Mouse (Mus musculus) regulatory T cell (primary cell): Measurements from ENCODE around the gene Iqcc.

ENCODE experiments used
- in situ Hi-C: fragments of 300-600 bp; cut with MboI, MseI; formaldehyde crosslinking; loops from one replicate; pipeline ENCODE4 v1.15.1; 2025; ENCODE audit warnings: high pct_unique_total_duplicates

Gene Iqcc

DNA sequence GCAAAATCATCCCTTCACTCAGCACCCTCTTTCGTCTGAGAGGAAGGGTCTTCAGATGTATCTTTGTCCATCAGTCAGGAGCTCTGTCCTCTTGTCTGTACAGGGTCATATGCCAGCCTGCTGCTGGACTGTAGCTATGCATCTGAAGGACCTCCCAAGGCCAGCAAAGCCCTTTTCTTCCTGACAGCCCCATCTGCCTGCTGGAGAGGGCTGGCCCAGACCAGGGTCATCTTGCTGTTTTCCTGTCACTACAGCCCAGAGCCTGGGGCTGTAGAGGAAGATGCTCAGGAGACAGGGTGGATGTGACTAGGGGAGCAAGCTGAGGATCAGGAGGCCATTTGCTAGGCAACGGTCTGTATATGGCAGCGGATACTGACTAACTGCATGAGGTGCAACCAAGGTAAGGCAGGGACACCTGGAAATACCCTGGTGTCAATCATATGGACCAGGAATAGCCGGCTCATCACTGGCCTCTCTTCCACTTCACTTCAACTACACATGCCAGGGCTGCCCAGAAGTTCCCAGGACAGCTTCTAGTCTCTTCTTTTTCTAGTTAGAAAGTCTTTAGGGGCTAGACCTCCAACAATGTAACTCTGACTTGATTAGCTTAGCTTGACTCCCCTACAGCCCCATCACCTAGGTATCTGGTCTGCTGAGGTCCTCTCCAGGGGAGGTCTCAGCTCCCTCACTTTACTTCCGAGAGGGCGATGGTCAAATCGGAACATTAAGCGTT, 4.1 kb upstream of the Iqcc start:
- in situ Hi-C loops: no loop called here

- in situ Hi-C loops: no loop called here
These were observed 3.4 kb upstream of the Iqcc start for GRCm38 (mm10) chr4:129622120-129622802.

DNA sequence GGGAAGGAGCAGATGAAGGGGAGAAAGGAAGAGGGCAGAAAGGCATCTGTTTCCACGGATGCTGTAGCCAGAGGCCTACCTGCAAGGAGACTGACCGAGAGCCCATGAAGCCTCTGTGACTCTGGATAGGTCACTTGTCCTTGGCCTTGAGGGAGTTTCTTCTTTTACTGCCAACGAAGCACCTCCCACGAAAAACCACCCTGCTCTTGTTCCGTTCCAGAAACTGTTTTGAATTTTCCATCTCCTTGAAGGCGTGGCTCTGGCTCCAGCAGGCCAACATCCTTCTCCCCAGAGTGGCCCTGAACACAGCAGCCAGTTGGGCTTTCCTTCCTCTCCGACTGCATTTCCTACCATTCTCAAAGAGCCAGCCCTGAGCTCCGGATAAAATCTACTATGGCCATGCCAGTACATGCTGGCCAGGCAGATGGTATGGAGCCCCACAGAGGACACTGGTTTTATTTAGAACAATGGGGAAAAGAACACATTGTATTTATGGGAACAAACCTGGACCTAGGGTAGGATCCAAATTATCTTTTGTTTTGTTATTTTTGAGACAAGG, 2.5 kb upstream of the Iqcc start:
- in situ Hi-C loops: no loop called here

GRCm38 (mm10) chr4:129620419-129621282, 1.8 kb upstream of the Iqcc start:
- in situ Hi-C loops: no loop called here

DNA sequence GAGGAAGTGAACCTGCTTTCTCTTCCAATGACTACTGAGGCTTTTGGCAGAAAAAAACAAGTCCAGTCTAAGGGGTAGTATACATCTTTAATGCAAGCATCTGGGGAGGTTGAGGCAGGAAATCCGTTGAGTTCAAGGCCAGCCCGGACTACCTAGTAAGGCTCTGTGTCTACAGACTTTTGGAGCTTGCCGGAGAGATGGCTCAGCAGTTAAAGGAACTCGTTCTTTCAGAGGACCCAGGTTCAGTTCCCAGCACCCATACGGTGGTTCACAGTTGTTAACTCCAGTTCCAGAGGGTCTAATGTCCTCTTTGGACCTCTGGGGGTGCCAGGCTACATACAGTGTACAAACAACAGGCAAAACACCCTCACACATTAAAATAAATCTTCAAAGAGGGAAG, 868 bp downstream of the Iqcc start:
- in situ Hi-C loops: loop anchor here (10.0 kb wide), 1 partner anchor 273 kb away; no protein-coding TSS in a partner anchor

DNA sequence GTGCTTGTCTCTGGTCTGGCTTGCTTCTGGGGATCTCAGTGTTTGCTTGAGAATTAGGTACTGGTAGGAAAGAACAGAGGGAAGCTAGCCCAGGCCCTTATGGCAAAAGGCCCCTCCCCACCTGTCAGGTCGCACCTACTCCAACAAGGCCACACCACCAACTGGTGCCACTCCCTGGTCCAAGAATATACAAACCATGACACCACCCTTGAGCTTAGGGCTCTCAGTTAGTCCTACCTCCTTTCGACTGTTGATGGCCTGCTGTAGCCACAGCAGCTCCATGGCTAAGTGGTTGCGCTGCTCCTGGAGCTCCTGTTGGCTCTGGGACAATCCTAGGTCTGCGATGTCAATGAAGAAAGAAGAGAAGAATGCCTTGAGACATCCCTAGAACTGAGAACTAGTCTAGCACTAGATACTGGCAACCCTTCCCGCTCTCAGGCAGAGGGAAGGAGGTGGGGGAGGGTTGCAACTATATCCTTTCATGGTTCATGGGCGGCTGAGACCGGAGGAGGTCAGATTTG, 1.7 kb downstream of the Iqcc start:
- in situ Hi-C loops: loop anchor here (10.0 kb wide), 1 partner anchor 272 kb away; no protein-coding TSS in a partner anchor

DNA sequence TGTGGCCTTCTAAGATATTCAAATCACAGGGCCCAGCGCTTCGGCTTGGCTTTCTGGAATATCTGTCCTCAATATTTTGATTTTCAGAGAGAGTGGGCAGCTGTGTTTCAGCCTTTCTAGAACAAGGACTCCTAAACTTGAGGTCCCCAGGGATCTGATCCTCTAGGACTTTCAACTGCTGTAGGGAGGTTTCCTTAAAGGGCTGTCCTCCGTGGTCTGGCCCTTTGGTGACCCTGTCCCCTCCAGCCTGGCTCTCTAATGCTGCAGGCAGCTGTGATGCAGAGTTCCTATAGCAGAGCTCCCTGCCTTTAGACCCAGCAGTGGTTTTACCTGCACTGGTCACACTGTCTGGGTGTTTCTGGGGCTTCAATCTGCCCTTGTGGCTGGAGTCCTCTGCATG, 2.3 kb downstream of the Iqcc start:
- in situ Hi-C loops: loop anchor here (10.0 kb wide), 1 partner anchor 272 kb away; no protein-coding TSS in a partner anchor

GRCm38 (mm10) chr4:129615801-129616290, 3.1 kb downstream of the Iqcc start:
- in situ Hi-C loops: loop anchor here (10.0 kb wide), 1 partner anchor 271 kb away; no protein-coding TSS in a partner anchor

DNA sequence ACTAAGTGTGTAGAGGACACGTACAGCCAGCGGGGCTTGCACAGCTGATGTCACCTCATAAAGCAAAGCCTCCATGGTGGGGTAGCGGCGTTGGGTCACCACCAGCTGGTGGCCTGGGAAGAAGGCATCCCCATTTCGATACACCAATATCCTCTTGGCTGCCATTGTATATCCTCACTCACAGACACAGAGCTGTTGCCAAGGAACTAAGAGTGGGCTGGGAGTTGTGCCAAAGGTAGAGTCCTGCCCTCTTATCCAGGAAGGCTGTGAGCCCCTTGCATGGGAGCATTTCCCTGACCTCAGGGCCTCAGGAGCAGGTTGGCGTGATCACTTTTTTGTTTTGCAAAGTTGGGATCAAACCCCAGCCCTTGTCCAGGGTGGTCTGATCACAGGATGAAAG, 4.8 kb downstream of the Iqcc start, which contains the start of gene Dcdc2b:
Gene Dcdc2b, minus strand, starts transcription at position 165 of the 400 bp plus-strand sequence.
- in situ Hi-C loops: loop anchor here (10.0 kb wide), 1 partner anchor 269 kb away; no protein-coding TSS in a partner anchor

- in situ Hi-C loops: loop anchor here (10.0 kb wide), 1 partner anchor 266 kb away; no protein-coding TSS in a partner anchor
These were observed 8.4 kb downstream of the Iqcc start for GRCm38 (mm10) chr4:129610472-129610871.

DNA sequence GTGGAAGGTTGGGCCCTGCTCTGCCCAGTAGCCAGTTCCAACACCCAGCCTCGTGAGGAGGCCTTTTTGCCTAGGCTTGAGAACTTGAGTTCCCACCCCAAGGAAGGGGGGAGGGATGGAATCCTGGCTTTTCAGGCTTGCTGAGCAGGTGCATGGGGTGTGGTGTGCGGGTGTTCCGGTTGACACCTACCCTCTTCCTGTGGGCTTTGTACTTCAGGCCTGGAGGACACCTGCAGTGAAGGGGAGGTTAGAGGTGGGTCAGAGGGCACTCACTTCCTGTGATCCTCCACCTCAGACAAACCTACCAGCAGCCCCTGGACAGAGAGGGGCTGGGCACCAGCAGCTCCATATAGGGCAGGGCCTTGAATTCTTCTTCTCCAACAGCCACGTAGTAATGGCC, 8.9 kb downstream of the Iqcc start:
- in situ Hi-C loops: loop anchor here (10.0 kb wide), 1 partner anchor 265 kb away; no protein-coding TSS in a partner anchor

DNA sequence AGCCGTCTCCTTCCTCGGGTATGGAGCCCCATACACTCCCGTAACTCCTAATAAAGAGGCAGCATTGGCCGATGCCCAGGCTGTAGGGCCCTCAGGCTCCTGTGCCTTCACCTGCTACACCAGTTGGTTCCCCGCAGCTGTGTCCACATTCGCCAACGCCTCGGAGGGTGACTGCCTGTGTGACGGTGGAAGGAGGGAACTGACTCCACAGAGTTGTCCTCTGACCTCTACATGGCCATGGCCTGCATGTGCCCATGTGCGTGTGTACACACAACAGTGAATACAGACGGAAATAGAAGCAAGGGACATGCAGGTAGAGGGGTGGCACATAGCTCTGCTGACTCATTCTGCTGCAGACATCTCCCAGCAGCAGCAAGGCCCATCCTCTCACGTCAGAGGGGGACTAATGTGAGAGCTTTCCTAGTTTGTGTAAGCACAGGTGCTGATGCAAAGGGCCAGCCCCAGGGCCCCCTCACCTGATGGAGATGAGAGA, 9.7 kb downstream of the Iqcc start:
- in situ Hi-C loops: no loop called here

- in situ Hi-C loops: no loop called here
These were observed 10.4 kb downstream of the Iqcc start for GRCm38 (mm10) chr4:129608426-129609025.

GRCm38 (mm10) chr4:129600233-129601158, 18.4 kb downstream of the Iqcc start, which contains the start of the genes Eif3i and Tmem234:
TSS of gene Eif3i (minus strand) at chr4:129600648.
TSS of gene Tmem234 (plus strand) at chr4:129600668.
- in situ Hi-C loops: loop anchor here (5.0 kb wide), 1 partner anchor 43 kb away; no protein-coding TSS in a partner anchor

- in situ Hi-C loops: no loop called here
These were observed 30.0 kb downstream of the Iqcc start for GRCm38 (mm10) chr4:129588865-129589264.

DNA sequence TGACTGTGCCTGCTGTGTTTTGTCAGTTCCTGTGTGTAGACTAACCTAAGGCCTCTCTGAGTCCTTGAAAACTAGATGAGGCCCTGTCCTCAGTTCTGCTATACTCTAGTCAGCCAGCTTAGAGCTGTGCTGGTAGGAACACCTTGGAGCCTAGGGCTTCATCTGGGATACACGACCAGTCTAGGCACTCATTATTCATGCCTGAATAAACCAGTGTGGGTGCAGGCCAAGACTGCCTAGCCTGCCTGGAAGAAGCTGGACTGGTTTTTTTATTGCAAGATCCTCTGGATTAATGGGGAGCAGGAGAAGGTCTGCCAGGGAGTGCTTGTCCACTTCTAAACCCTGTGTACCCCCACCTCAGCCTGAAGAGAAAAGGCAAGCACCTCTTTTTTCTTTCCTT, 32.0 kb downstream of the Iqcc start:
- in situ Hi-C loops: no loop called here

DNA sequence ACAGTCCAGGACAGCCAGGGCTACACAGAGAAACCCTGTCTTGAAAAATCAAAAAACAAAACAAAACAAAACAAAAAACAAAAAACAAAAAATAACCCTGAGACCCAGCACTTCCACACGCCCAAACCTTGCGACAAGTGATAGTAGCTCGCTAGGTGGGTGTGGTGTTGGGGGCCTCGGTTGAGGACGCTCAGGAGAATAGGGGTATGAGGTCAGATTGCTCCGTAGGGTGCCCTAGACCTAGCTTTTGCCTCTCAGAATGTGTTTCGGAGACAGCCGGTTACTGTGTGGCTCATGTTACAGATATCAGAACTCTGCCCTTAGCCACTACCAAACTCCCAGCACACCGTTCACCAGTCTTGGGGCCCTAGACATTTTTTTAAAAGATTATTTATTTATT, 33.1 kb downstream of the Iqcc start:
- in situ Hi-C loops: no loop called here

GRCm38 (mm10) chr4:129584884-129585608, 33.9 kb downstream of the Iqcc start:
- in situ Hi-C loops: no loop called here
